Mouse (Mus musculus): ENCODE results near the gene Gstcd. TPM values are rescaled to one million over a fixed set of nuclear protein-coding genes. Genes with fewer than 3 reads are reported as not detected.

Gene Gstcd
- 1 to 10 TPM; 9.5 to 10.0 TPM for total RNA-seq (2023)

GRCm38 (mm10) chr3:133091664-133092273 is at the start of gene Gstcd, which contains the start of gene Ints12:
Gene Gstcd (minus strand): TSS chr3:133092033.
Gene Ints12 (plus strand): TSS chr3:133091840.

GRCm38 (mm10) chr3:132949791-132950528 is 141.9 kb downstream of the Gstcd start, which contains the start of gene Npnt:
Gene Npnt (minus strand): TSS chr3:132950291.

Other genes with a start within 250 kb of the Gstcd start
- gene Npnt, start 141.7 kb downstream of the Gstcd start, total RNA-seq (2023), result under 1 TPM; 0.15 to 0.47 TPM
- 10 to 100 TPM; 43.4 to 44.7 TPM for gene Ints12, start 193 bp downstream of the Gstcd start, total RNA-seq (2023)
- gene Arhgef38, start 142.9 kb upstream of the Gstcd start, total RNA-seq (2023), result not detected
- gene Ppa2, start 218.1 kb upstream of the Gstcd start, total RNA-seq (2023), result 10 to 100 TPM; 15.0 to 15.3 TPM

Data from neutrophil, adult 59 days (primary cell).